Mouse (Mus musculus): ENCODE data around the gene Orai2.

DNA sequence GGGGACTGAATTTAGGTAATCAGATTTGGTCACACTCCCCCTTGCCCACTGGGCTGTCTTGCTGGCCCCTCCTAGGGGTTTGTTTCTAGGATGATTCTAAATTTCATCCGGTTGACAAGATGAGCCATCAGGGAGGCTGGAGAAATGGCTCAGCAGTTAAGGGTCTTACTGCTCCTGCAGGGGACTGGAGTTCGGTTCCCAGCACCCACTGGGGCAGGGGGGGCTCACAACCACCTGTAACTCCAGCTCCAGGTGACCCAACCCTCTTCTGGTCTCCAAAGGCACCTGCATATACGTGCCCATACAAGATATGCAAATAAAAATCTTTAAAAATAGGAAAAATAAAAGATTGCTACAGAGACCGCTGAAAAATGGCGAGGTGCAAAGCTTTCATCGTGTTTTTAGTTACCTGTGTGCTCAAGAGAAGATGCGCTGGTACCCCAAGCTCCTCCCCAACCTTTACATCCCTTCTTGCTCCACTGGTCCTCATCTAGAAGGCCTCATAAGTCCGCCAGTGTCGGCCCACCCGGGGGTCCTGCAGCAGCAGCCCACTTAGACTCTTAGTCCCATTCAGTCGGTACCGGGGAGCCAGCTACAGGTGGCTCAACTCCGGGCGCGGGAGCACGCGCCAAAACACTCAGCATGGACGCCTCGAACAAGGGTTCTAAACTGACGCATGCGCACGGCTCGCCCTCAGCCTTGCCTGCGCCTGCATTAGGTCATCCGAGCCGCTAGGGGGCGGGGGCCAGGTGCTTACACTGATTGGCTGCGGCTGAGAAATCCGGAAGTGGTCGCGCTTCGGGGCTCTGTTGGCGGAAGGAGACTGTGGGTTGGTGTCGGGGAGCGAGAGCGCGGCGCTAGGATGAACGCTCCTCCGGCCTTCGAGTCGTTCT is 54.4 kb downstream of the Orai2 start, which contains the start of gene Polr2j:
- peak; percentile 99 for TF ChIP-seq CTCF (IDR thresholded peaks at IDR 0.05; ENCODE audit: low read depth)
- no peak for TF ChIP-seq EP300 (IDR thresholded peaks at IDR 0.05; ENCODE audit: low read depth)
